Mouse (Mus musculus) cerebellum, adult 8-10 months (tissue): ENCODE data around the gene Bcas1.
"Not testable (repeated sequence)": the region's sequence is repeated elsewhere in the genome, so short reads cannot be mapped to it uniquely, and the experiment has no call there.

ENCODE experiments used
- DNase-seq: peaks from one replicate; pipeline ENCODE4 v3.0.0; 2022

The Bcas1 gene

GRCm38 (mm10) chr2:170427704-170428103 lies at the start of gene Bcas1:
Bcas1 (minus strand) TSS chr2:170427845.
- no peak for DNase-seq

- DNase-seq = no peak
Measured at GRCm38 (mm10) chr2:170476643-170477042, 49.0 kb upstream of the Bcas1 start.

DNA sequence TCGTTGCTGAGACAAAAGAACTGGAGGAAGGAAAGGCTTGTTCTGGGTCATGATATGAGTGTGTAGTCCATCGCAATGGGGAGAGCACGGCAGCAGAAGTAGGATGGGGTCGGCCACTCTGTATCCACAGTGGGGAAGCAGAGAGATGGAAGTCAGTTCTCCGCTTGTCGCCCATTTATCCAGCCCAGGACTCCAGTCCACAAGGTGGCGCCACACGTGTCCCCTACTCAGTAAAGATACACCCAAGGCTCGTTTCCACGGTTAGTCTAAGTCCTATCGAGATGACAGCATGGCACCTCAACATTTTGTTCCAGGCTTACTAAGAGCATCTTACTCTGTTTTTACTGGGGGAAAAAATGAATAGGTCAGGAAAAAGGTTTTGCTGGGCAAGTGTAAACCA lies 48.6 kb upstream of the Bcas1 start:
- DNase-seq = no peak

GRCm38 (mm10) chr2:170475164-170475563 lies 47.5 kb upstream of the Bcas1 start:
- DNase-seq = no peak

GRCm38 (mm10) chr2:170474125-170474524 lies 46.5 kb upstream of the Bcas1 start:
- no peak for DNase-seq

- no peak for DNase-seq
Measured at GRCm38 (mm10) chr2:170470591-170470990, 42.9 kb upstream of the Bcas1 start.

GRCm38 (mm10) chr2:170469616-170470308 lies 42.1 kb upstream of the Bcas1 start:
- DNase-seq = no peak

- DNase-seq = no peak
Measured at GRCm38 (mm10) chr2:170468009-170468408, 40.4 kb upstream of the Bcas1 start.

DNA sequence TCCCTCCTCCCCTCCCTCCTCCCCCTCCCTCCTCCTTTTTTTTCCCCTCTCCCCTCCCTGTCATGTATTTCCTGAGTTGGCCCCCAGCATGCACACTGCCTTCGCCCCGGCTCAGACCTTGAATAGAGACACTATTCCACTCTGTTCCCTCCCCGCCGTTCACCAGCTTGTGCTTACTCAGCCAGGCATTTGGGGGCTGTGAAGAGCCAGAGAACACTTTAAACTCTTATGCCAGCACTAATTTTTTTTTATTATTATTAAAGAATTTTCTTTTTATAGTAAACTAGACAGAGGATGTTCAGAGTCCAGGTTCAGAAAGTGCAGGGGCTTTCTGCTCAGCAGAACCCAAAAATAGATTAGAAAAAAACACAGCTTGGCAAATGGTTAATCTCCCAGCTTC lies 37.2 kb upstream of the Bcas1 start:
- DNase-seq = no peak

DNA sequence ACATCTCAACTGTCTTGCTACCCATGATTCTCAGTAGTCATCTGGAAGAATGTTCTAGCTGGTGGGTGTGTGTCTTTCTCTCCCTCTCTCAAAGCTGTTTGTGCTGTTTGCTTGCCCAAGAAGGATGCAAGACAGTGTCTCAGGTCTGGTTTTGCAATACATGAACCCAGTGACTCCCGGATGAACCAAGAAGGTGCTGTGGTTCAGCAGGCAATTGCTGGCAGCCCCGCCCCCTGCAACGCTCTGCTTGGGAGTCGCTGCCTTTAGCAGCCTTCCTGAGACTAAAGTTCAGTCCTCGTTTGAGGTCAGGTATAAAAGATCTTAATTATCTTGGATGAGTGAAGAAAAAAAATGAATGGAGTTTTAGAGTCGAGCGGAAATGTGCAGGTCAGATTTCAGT lies 34.0 kb upstream of the Bcas1 start:
- no peak for DNase-seq

- DNase-seq = no peak
Measured at GRCm38 (mm10) chr2:170459805-170460204, 32.2 kb upstream of the Bcas1 start.

DNA sequence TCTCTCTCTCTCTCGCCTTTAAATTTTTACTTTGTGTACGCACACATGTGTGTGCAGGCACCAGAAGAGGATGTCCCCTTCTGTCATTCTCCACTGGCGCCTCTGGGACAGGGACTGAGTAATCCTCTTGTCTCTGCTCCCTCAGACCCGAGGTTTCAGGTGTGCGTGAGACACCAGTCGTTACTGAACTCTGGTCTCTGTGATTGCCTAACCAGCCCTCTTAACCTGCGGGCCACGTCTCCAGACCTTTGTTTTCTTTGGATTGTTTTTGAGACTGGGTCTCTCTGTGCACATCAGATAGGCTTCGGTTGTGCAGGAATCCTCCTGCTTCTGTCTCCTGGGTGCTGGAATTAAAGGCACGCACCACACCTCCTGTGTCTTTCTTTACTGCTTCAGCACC lies 31.5 kb upstream of the Bcas1 start:
- no peak for DNase-seq

GRCm38 (mm10) chr2:170453809-170454208 lies 26.2 kb upstream of the Bcas1 start:
- DNase-seq = not testable (repeated sequence)

DNA sequence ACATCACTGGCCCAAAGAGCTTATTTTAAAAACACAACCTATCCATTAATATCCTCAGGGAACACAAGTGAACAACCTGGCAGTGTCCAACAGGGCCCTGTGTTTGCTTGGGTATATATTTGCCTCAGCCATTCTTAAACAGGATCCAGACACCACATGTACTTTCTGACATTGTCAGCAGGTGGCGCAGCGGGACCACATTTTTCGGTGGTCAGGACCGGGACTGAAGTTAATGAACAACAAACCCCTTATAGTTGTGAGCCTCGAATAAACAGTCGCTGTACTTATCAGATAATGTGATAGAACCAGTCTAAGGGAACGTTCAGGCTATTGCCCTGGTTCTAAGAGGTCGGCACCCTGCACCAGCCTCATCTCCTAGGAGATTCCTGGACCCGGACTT lies 23.3 kb upstream of the Bcas1 start:
- peak; percentile 50 for DNase-seq

DNA sequence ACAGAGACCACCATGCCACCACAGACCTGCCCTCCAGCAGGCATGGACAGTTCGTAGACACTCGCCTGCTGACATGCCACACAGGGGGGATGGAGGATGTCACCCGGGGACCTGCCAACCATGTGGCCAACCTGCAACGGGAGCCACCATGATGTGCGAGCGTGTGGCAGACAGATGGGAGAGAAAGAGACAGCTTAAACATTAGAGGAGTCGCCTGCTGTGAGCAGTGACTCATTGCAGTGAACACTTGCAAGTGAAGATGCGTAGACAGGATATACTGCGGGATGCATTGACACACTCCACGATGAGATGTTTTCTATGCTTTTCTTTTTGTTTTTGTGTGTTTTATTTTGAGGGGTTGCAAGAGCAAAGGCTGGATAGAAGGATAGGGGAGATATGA lies 20.0 kb upstream of the Bcas1 start:
- no peak for DNase-seq

DNA sequence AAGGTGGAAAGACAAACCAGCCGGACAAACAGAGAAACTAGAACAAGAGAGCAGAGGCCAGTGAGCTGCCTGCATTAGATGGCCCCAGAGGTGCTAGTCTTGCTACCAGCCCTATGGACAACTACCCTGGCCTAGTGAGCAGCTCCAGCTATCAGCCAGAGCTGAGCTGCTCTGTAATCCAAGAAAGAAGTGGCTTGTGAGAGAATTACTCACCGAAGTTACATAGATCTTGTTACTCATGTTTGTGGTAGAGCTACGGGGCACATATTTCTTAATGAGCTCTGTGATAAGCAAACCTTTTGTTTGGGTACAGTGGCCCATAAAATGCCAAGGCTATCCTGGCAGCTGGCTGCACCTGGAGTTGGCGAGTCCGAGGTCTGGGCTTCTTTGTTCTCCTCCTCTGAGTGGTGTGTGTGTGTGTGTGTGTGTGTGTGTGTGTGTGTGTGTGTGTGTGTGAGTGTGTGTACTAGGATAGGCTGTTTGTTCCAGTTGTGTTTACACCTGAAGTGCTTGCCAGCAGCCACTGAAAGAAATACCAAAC lies 19.3 kb upstream of the Bcas1 start:
- no peak for DNase-seq

DNA sequence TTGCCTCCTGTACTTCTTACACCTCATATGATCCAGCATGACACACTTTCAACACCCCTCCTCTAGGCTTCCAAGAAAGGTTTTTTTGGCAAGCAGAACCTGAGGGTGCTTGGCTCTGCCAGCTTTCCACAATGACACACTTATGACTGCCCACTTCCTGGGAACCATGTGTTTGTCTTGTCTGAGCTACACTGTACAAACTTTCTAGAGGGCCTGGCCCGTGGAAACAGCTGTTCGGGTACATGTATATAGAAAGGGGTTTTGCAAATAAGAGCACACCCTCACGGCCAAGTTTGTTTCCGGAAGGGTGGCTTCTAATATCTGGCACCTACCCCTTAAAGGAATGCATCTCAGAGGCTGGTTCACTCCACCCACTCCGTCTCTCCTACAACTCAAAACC lies 18.2 kb upstream of the Bcas1 start:
- DNase-seq = no peak

- DNase-seq = peak; percentile 9
Measured at GRCm38 (mm10) chr2:170442535-170442934, 14.9 kb upstream of the Bcas1 start.

GRCm38 (mm10) chr2:170438782-170439181 lies 11.1 kb upstream of the Bcas1 start:
- DNase-seq = no peak

DNA sequence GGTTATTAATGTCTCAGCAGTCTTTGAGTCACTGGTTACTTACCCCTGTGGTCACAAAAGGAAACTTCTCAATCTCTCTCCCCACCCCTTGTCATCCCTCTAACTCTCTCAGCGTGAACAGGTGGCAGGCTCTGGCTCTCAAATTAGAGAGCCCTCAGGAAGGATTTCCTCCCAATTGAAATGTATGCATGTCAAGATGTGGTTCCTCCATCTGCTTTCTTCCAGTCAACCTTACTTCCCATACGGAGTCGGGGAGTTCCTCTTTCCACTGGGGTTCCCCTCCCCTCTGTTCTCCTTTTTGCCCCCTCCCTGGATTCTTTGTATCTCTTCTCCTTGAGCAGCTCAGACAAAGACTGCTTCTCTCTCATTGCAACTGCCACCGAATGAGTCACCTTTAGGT lies 8.6 kb upstream of the Bcas1 start:
- DNase-seq = no peak

- DNase-seq = no peak
Measured at GRCm38 (mm10) chr2:170432152-170432551, 4.5 kb upstream of the Bcas1 start.

- no peak for DNase-seq
Measured at GRCm38 (mm10) chr2:170428966-170429365, 1.3 kb upstream of the Bcas1 start.

DNA sequence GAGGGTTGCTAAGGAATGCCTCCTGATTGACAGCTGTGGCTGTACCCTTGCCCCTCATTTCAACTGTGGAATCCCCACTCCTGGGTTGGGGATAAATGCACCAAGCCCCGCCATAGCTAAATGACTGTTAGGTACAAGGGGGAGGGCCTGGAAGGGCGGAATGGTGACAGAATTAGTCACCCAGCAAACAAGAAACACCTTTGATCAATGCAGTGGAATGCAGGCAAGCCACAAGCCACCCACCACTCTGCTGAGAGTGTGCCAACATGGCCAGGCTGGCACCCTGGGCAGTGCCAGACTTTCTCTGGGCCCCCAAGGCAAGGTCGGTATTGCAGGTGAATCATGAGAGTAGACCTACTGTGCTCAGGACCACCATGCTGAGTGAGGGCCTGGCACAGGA lies 3.5 kb downstream of the Bcas1 start:
- no peak for DNase-seq

GRCm38 (mm10) chr2:170421924-170422323 lies 5.7 kb downstream of the Bcas1 start:
- no peak for DNase-seq

- no peak for DNase-seq
Measured at GRCm38 (mm10) chr2:170418748-170419147, 8.9 kb downstream of the Bcas1 start.
